ENCODE assay signal across 27 mouse cellular contexts in genomic region chr1:161419926-161420325, GRCm38 (mm10). TPM values are rescaled to one million over a fixed set of nuclear protein-coding genes. Genes with fewer than 3 reads are reported as not detected.
"Had no signal": no experiment of that assay in that cellular context is flagged by ENCODE, and none has a peak within 500 bp of the region (broad histone marks: within the 10 kb centered on the region; RNA-seq: fewer than 3 reads in every experiment).

No protein-coding gene starts in this region.

- H3K4me1 ChIP-seq: heart, embryonic 10.5 days; heart, embryonic 12.5 days; hindbrain, embryonic 13.5 days; hindbrain, embryonic 15.5 days; kidney, embryonic 15.5 days; limb, embryonic 15.5 days; liver, embryonic 12.5 days had no signal

- H3K9me3 ChIP-seq: heart, embryonic 10.5 days; hindbrain, embryonic 13.5 days; hindbrain, embryonic 15.5 days; kidney, embryonic 15.5 days; limb, embryonic 13.5 days; limb, embryonic 15.5 days; liver, embryonic 12.5 days had no signal

- H3K27ac ChIP-seq: heart, embryonic 10.5 days; hindbrain, embryonic 13.5 days; hindbrain, embryonic 15.5 days; hindbrain, postnatal 0 days; kidney, embryonic 15.5 days; limb, embryonic 13.5 days; limb, embryonic 15.5 days; liver, embryonic 12.5 days; liver, embryonic 14.5 days had no signal

- H3K9ac ChIP-seq: heart, embryonic 12.5 days; hindbrain, embryonic 13.5 days; hindbrain, embryonic 15.5 days; kidney, embryonic 15.5 days; limb, embryonic 13.5 days; limb, embryonic 15.5 days; liver, embryonic 12.5 days; liver, embryonic 14.5 days had no signal

- H3K27me3 ChIP-seq: heart, embryonic 12.5 days; hindbrain, embryonic 13.5 days; hindbrain, embryonic 15.5 days; kidney, embryonic 15.5 days; limb, embryonic 13.5 days; limb, embryonic 15.5 days; liver, embryonic 12.5 days had no signal

- ATAC-seq: hindbrain, postnatal 0 days; intestine, embryonic 16.5 days; liver, embryonic 12.5 days had no signal

- H3K4me2 ChIP-seq: heart, embryonic 12.5 days; hindbrain, embryonic 13.5 days; hindbrain, embryonic 15.5 days; kidney, embryonic 15.5 days; limb, embryonic 13.5 days; limb, embryonic 15.5 days; liver, embryonic 12.5 days had no signal

- H3K4me3 ChIP-seq: heart, embryonic 10.5 days; heart, embryonic 12.5 days; hindbrain, embryonic 13.5 days; hindbrain, embryonic 15.5 days; kidney, embryonic 15.5 days; limb, embryonic 13.5 days; limb, embryonic 15.5 days; liver, embryonic 12.5 days had no signal

- H3K36me3 ChIP-seq: heart, embryonic 10.5 days; heart, embryonic 12.5 days; hindbrain, embryonic 13.5 days; hindbrain, embryonic 15.5 days; kidney, embryonic 15.5 days; limb, embryonic 13.5 days; limb, embryonic 15.5 days; liver, embryonic 12.5 days had no signal

- DNase-seq: gastrocnemius, postnatal 14 days; gastrocnemius, postnatal 36 days; heart, adult 18-20 months; heart, postnatal 10 days; kidney, adult 11 months; kidney, adult 2 months; kidney, adult 9 months; kidney, postnatal 10 days; kidney, postnatal 25 days; layer of hippocampus, adult 9-11 months; layer of hippocampus, postnatal 36 days had no signal

RNA-seq across cellular contexts. Expression of gene Tnfsf4, which starts 24.7 kb away (rescaled TPM):
- polyA plus RNA-seq: heart, embryonic 10.5 days; heart, embryonic 12.5 days; heart, embryonic 14.5 days; hindbrain, embryonic 11.5 days; hindbrain, embryonic 13.5 days; hindbrain, embryonic 15.5 days; hindbrain, postnatal 0 days; intestine, embryonic 14.5 days; intestine, embryonic 16.5 days; kidney, adult 2 months; large intestine, adult 2 months; limb, embryonic 13.5 days; liver, adult 2 months; liver, embryonic 12.5 days; liver, embryonic 14.5 days had no signal
